Mouse (Mus musculus) layer of hippocampus, adult 9-11 months (tissue): ENCODE results near the gene Mt2.

ENCODE experiments used
- DNase-seq: peaks from one replicate; pipeline ENCODE4 v3.0.0; 2022

Mt2 gene

GRCm38 (mm10) chr8:94206256-94206655, 33.8 kb downstream of the Mt2 start:
- DNase-seq: no peak

GRCm38 (mm10) chr8:94207491-94207890, 35.0 kb downstream of the Mt2 start:
- DNase-seq: no peak

DNA sequence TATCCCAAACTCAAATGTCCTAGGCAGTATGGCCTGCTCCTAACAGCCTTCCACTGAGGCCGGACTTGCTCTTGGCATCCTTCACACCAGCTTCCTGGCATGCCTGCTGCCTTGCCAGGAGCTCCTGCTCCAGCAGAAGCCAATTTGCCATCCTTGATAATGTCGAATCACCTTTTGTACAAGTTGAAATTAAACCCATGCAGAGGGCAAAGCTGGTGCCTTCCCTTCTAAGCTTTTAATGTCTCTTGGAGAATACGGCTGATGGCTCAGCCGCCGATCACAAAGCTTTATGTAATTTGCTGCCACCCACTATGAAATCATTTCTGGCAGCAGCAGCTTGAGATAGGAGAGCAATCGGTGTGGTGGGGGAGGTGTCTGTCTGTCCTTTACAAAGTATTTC, 37.2 kb downstream of the Mt2 start:
- peak; percentile 80 for DNase-seq

DNA sequence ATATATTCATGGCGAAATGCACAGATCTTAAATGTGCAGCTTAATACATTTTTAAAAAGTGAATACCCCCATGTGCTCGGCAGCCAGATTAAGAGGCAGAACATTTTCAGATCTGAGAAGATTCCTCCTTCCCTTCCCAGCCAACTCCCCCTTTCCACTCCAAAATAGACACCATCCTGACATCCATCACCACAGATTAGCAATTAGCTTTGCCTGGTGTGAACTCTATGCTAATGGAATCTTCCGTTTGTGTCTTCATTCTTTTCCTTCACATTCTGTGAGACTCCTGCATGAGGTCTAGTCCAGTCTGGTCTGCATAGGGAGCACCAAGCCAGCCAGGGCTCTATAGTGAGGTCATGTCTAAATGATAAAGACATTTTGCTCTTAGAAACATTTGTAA, 37.8 kb downstream of the Mt2 start:
- no peak for DNase-seq

DNA sequence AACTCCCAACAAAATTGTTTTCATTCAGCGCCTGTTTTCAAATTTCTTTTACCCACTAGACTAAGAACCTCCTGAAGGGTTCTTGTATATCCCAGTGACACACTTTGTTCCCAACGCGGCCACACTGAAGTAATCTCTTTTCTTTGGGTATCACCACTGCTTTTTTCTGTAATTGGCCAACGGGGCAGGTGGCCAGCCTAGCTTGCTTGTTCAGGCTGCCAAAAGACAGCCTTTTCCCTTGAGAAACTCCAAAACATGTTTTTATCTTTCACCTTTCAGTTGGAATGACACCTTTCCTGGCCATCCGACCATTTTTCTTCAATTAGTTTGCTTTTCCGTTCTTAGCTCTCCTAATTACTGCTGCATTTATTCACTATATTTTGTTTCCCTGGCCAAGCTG, 41.4 kb downstream of the Mt2 start:
- no peak for DNase-seq

- DNase-seq: peak; percentile 99
These were observed 42.0 kb downstream of the Mt2 start, which contains the start of gene Nup93 for GRCm38 (mm10) chr8:94214252-94215173. Gene Nup93 (plus strand): TSS chr8:94214564.
